Mouse (Mus musculus) urinary bladder, postnatal 36 days (tissue): ENCODE results near the gene Pik3cg.

ENCODE experiments used
- DNase-seq, 2 experiments: peaks; one replicate each; pipeline ENCODE4 v3.0.0; 2022; ENCODE audit warnings: low spot score in 2 of 2, mixed read lengths in 1 of 2

Gene Pik3cg

GRCm38 (mm10) chr12:32201932-32202331, 6.5 kb downstream of the Pik3cg start:
- DNase-seq: no peak

GRCm38 (mm10) chr12:32201070-32201585, 7.3 kb downstream of the Pik3cg start:
- no peak for DNase-seq

- no peak for DNase-seq
Measured at GRCm38 (mm10) chr12:32200387-32201069, 7.9 kb downstream of the Pik3cg start.

- DNase-seq: no peak
Measured at GRCm38 (mm10) chr12:32199422-32199821, 9.0 kb downstream of the Pik3cg start.

- no peak for DNase-seq
Measured at GRCm38 (mm10) chr12:32198025-32198424, 10.4 kb downstream of the Pik3cg start.

GRCm38 (mm10) chr12:32195000-32195399, 13.5 kb downstream of the Pik3cg start:
- DNase-seq: no peak

- no peak for DNase-seq
Measured at GRCm38 (mm10) chr12:32194358-32194757, 14.1 kb downstream of the Pik3cg start.

GRCm38 (mm10) chr12:32190927-32191326, 17.5 kb downstream of the Pik3cg start:
- DNase-seq: no peak

GRCm38 (mm10) chr12:32187668-32188236, 20.7 kb downstream of the Pik3cg start:
- DNase-seq: peak; percentile 56 to 68

GRCm38 (mm10) chr12:32186627-32187255, 21.7 kb downstream of the Pik3cg start:
- peak in 1 of 2 experiments; percentile 20 for DNase-seq

- DNase-seq: no peak
Measured at GRCm38 (mm10) chr12:32184874-32185273, 23.6 kb downstream of the Pik3cg start.

GRCm38 (mm10) chr12:32183584-32183983, 24.9 kb downstream of the Pik3cg start:
- DNase-seq: no peak

- no peak for DNase-seq
Measured at GRCm38 (mm10) chr12:32182632-32183419, 25.6 kb downstream of the Pik3cg start.

- DNase-seq: no peak
Measured at GRCm38 (mm10) chr12:32181885-32182284, 26.6 kb downstream of the Pik3cg start.

- DNase-seq: no peak
Measured at GRCm38 (mm10) chr12:32174437-32174836, 34.0 kb downstream of the Pik3cg start.

- no peak for DNase-seq
Measured at GRCm38 (mm10) chr12:32172826-32173225, 35.6 kb downstream of the Pik3cg start.

- DNase-seq: no peak
Measured at GRCm38 (mm10) chr12:32169164-32169563, 39.3 kb downstream of the Pik3cg start.

GRCm38 (mm10) chr12:32168751-32169150, 39.7 kb downstream of the Pik3cg start:
- no peak for DNase-seq

- peak in 1 of 2 experiments; percentile 10 for DNase-seq
Measured at GRCm38 (mm10) chr12:32163706-32164105, 44.8 kb downstream of the Pik3cg start.

- DNase-seq: no peak
Measured at GRCm38 (mm10) chr12:32158757-32159156, 49.7 kb downstream of the Pik3cg start.

GRCm38 (mm10) chr12:32146606-32147005, 61.9 kb downstream of the Pik3cg start:
- DNase-seq: no peak

- DNase-seq: no peak
Measured at GRCm38 (mm10) chr12:32145651-32146050, 62.8 kb downstream of the Pik3cg start.
